ENCODE assay signal across 8 mouse cellular contexts in the genomic region with DNA sequence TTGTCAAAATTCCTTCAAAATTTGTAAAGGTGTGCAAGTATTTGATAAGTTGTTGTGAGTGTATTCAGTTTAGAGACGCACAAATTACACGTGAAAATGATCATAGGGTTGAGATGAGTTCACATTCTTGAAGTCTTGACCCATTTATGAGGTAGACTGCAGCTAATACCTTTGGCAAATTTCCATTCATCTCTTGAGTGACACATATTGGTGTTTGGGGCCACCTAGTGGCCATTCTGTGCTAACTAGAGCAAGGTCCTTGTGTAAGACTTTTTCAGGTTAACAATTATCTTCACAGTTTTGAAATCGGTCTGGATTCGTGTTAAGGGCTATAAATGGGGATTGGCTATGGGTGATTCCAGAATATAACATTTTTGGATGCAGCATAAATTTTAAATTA. TPM values are rescaled to one million over a fixed set of nuclear protein-coding genes. Genes with fewer than 3 reads are reported as not detected.
A peak's percentile ranks its signal among the peaks of the same experiment; 100 is the strongest.
DNase-seq lines count a peak whose midpoint lies in the region; ATAC-seq and TF ChIP-seq lines count a peak whose summit lies in the region.

No protein-coding gene starts in this region.

- peak; percentile 54 for ATAC-seq in G1E (ENCODE audit: extremely low read depth, insufficient number of reproducible peaks, low FRiP score, poor library complexity, severe bottlenecking)
- ATAC-seq in forebrain, embryonic 15.5 days (replicated peaks): peak; percentile 61; the same call in 1 of the 2 replicates
- ATAC-seq in midbrain, embryonic 12.5 days (ENCODE audit: low FRiP score, low read depth): peak; percentile 72

- no peaks in the 10 kb centered on the region for H3K9me3 ChIP-seq in G1E (replicated peaks)
- H3K9me3 ChIP-seq in forebrain, embryonic 15.5 days: no peaks in the 10 kb centered on the region
- H3K9me3 ChIP-seq in midbrain, embryonic 12.5 days: no peaks in the 10 kb centered on the region

- intact Hi-C loops in left cerebral cortex, postnatal 36 days (cut with DNase I): no loop called here

- H3K36me3 ChIP-seq in G1E (replicated peaks): no peaks in the 10 kb centered on the region
- H3K36me3 ChIP-seq in forebrain, embryonic 15.5 days: no peaks in the 10 kb centered on the region
- no peaks in the 10 kb centered on the region for H3K36me3 ChIP-seq in midbrain, embryonic 12.5 days

- peak; percentile 66 for DNase-seq in left cerebral cortex, adult 11 months (ENCODE audit: low spot score)
- DNase-seq in left cerebral cortex, postnatal 36 days (ENCODE audit: low spot score in 2 of 2): no peak
- DNase-seq in G1E (ENCODE audit: low spot score): peak; percentile 1
- DNase-seq in cerebellum, adult 11 months: peak; percentile 41
- DNase-seq in kidney, postnatal 4 days: peak; percentile 59 to 68
- DNase-seq in urinary bladder, postnatal 4 days (ENCODE audit: low spot score in 2 of 2): no peak

- no peak overlapping the region for H3K4me3 ChIP-seq in G1E (ENCODE audit: low read depth, low read length)
- no peak overlapping the region for H3K4me3 ChIP-seq in forebrain, embryonic 15.5 days
- H3K4me3 ChIP-seq in midbrain, embryonic 12.5 days: no peak overlapping the region

- WGBS in forebrain, embryonic 15.5 days: 19% methylated on average over 4 of the region's 4 CpGs
- WGBS in midbrain, embryonic 12.5 days: 27% methylated on average over 4 of the region's 4 CpGs

- H3K9ac ChIP-seq in forebrain, embryonic 15.5 days (replicated peaks): no peak overlapping the region
- no peak overlapping the region for H3K9ac ChIP-seq in midbrain, embryonic 12.5 days (replicated peaks)

- H3K27ac ChIP-seq in forebrain, embryonic 15.5 days (replicated peaks): no peak overlapping the region
- no peak overlapping the region for H3K27ac ChIP-seq in midbrain, embryonic 12.5 days (replicated peaks)

- no peaks in the 10 kb centered on the region for H3K27me3 ChIP-seq in G1E (ENCODE audit: insufficient read depth, low read length)
- H3K27me3 ChIP-seq in forebrain, embryonic 15.5 days: no peaks in the 10 kb centered on the region
- no peaks in the 10 kb centered on the region for H3K27me3 ChIP-seq in midbrain, embryonic 12.5 days

- H3K4me2 ChIP-seq in forebrain, embryonic 15.5 days (replicated peaks): no peak overlapping the region
- no peak overlapping the region for H3K4me2 ChIP-seq in midbrain, embryonic 12.5 days (replicated peaks)

- 0 out of 2 replicates have a peak, but pooled peaks have one; percentile 7 for TF ChIP-seq CTCF in G1E (IDR thresholded peaks at IDR 0.05; ENCODE audit: low read depth, low read length)

- H3K4me1 ChIP-seq in G1E (ENCODE audit: insufficient read depth, low read depth, low read length): no peaks in the 10 kb centered on the region
- H3K4me1 ChIP-seq in forebrain, embryonic 15.5 days: no peaks in the 10 kb centered on the region
- no peaks in the 10 kb centered on the region for H3K4me1 ChIP-seq in midbrain, embryonic 12.5 days

RNA-seq across cellular contexts. Expression of a gene that starts 13.5 kb away (rescaled TPM):
- total RNA-seq in left cerebral cortex, postnatal 36 days (2021): 10 to 100 TPM; 59.7 to 65.0 TPM
- total RNA-seq in G1E (2014; fragmentation: Nextera tagmentation) (not detected in 2 replicates), G1E (2017) (0.12 and 0.33 TPM in 2 replicates)
- polyA plus RNA-seq in G1E (2012): not detected in 2 replicates
- 19.3 TPM in 2 replicates for polyA plus RNA-seq in forebrain, embryonic 15.5 days (2015; fragmentation: Nextera tagmentation; extraction: Ambion mirVana)
- 8.3 and 8.7 TPM in 2 replicates for polyA plus RNA-seq in midbrain, embryonic 12.5 days (2016; fragmentation: Nextera tagmentation; extraction: Ambion mirVana)

Comparison
In these comparisons a context has a peak if more than half of its experiments do, and no peak if none do; other contexts are left out.
1. DNase-seq: peak in left cerebral cortex, adult 11 months (single experiment), G1E (single experiment), cerebellum, adult 11 months (single experiment) and kidney, postnatal 4 days (2 of 2); none in left cerebral cortex, postnatal 36 days (0 of 2) and urinary bladder, postnatal 4 days (0 of 2).
2. Peak in every context shown above with its lines, with median percentiles within 50 percentile points of each other: ATAC-seq.